Mouse (Mus musculus) central nervous system, embryonic 11.5 days (tissue): Measurements from ENCODE around the gene Golim4. TPM values are rescaled to one million over a fixed set of nuclear protein-coding genes. Genes with fewer than 3 reads are reported as not detected.

Source experiments
- polyA plus RNA-seq: library from polyadenylated mRNA; depleted of rRNA; stranded (reverse); fragments of >200 nt; gene quantifications from 2 replicates; pipeline ENCODE4 v1.2.3, GENCODE M21; 2012; rRNA removed

Gene Golim4
- 55.5 and 63.5 TPM in 2 replicates for polyA plus RNA-seq

DNA sequence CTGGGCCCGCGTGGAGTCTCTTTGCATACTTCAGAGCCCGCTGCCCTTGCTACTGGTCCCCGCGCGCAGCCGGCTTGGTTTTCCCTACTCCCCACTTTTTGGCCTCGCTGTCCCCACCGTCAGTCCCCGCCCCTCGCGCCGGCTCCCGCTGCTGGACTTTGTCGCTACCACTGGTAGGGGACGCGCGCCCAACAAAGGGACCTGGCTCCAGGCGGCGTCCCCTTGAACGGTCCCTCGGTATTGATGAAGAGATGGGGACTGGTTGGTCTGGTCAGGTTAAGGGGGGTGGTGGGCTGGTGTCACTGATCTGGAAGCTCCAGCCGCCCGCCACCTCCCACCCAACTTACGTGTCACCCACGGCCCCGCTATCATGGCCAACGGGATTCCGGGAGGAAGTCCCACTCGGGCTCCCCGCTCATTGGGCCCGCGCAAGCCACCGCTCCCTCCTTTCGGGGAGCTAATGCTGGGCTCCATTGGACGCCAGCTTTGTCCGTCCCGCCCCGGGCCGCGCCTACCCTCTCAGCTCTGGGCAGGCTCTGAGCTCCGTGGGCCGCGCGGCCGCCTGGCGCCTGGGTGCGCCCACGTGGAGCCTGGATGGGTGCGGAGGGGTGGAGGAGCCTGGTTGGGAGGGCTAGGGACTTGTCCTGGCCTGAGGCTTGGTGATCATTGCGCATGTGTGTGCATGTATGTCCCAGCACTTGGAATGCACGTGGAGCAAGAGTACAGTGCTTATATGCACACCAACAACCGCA, at the start of gene Golim4:
Golim4 (minus strand) TSS at position 399 of the 752 bp plus-strand sequence.

Other genes with a start within 250 kb of the Golim4 start
- gene Gm29133, start 208.8 kb downstream of the Golim4 start, polyA plus RNA-seq: not detected in 2 replicates
- gene Fstl5, start 117.3 kb upstream of the Golim4 start, polyA plus RNA-seq: 2.3 and 4.5 TPM in 2 replicates